Mouse (Mus musculus) bone marrow, adult 2 months (tissue): ENCODE results near the gene Patj.

Experiments used
- CTCF ChIP-seq: fragments of 200-500 bp; IDR thresholded peaks from 2 replicates; pipeline ENCODE4 v1.5.1; 2011; ENCODE audit warnings: low read length, control low read depth; ENCODE audit not compliant: control insufficient read depth, insufficient read depth
- POLR2A ChIP-seq: fragments of 200-500 bp; IDR thresholded peaks from 2 replicates; pipeline ENCODE4 v1.6.1; 2011; ENCODE audit warnings: low read depth, mild to moderate bottlenecking, control low read depth, low read length, borderline replicate concordance; ENCODE audit not compliant: control insufficient read depth

- no peak for TF ChIP-seq CTCF
- TF ChIP-seq POLR2A = no peak
Measured at GRCm38 (mm10) chr4:98348580-98348979, 47.0 kb upstream of the Patj start.
